Mouse (Mus musculus): Measurements from ENCODE around the gene Umad1.

The Umad1 gene

GRCm38 (mm10) chr6:8416802-8417569, 157.9 kb downstream of the Umad1 start:
- DNase-seq (ENCODE audit: low spot score in 2 of 2) = no peak

- DNase-seq (ENCODE audit: low spot score in 2 of 2) = no peak
Observed at GRCm38 (mm10) chr6:8419485-8420186, 160.5 kb downstream of the Umad1 start.

GRCm38 (mm10) chr6:8420187-8420503, 161.1 kb downstream of the Umad1 start:
- no peak for DNase-seq (ENCODE audit: low spot score in 2 of 2)

GRCm38 (mm10) chr6:8421421-8421820, 162.3 kb downstream of the Umad1 start:
- DNase-seq (ENCODE audit: low spot score in 2 of 2) = no peak

GRCm38 (mm10) chr6:8421959-8422581, 163.0 kb downstream of the Umad1 start:
- peak in 1 of 2 experiments; percentile 36 for DNase-seq (ENCODE audit: low spot score in 2 of 2)

GRCm38 (mm10) chr6:8423142-8423541, 164.1 kb downstream of the Umad1 start:
- DNase-seq (ENCODE audit: low spot score in 2 of 2) = no peak

GRCm38 (mm10) chr6:8427692-8428091, 168.6 kb downstream of the Umad1 start:
- DNase-seq (ENCODE audit: low spot score in 2 of 2) = no peak

GRCm38 (mm10) chr6:8430610-8431234, 171.6 kb downstream of the Umad1 start:
- no peak for DNase-seq (ENCODE audit: low spot score in 2 of 2)

- DNase-seq (ENCODE audit: low spot score in 2 of 2) = no peak
Observed at GRCm38 (mm10) chr6:8433179-8433578, 174.1 kb downstream of the Umad1 start.

- DNase-seq (ENCODE audit: low spot score in 2 of 2) = no peak
Observed at GRCm38 (mm10) chr6:8437937-8438336, 178.8 kb downstream of the Umad1 start.

GRCm38 (mm10) chr6:8441814-8442213, 182.7 kb downstream of the Umad1 start:
- DNase-seq (ENCODE audit: low spot score in 2 of 2) = no peak

- DNase-seq (ENCODE audit: low spot score in 2 of 2) = peak in 1 of 2 experiments; percentile 7
Observed at GRCm38 (mm10) chr6:8446786-8447185, 187.7 kb downstream of the Umad1 start.

- no peak for DNase-seq (ENCODE audit: low spot score in 2 of 2)
Observed at GRCm38 (mm10) chr6:8455599-8455998, 196.5 kb downstream of the Umad1 start.

- no peak for DNase-seq (ENCODE audit: low spot score in 2 of 2)
Observed at GRCm38 (mm10) chr6:8458596-8458995, 199.5 kb downstream of the Umad1 start.

GRCm38 (mm10) chr6:8462447-8462846, 203.4 kb downstream of the Umad1 start:
- no peak for DNase-seq (ENCODE audit: low spot score in 2 of 2)

GRCm38 (mm10) chr6:8465388-8465787, 206.3 kb downstream of the Umad1 start:
- no peak for DNase-seq (ENCODE audit: low spot score in 2 of 2)

- no peak for DNase-seq (ENCODE audit: low spot score in 2 of 2)
Observed at GRCm38 (mm10) chr6:8465985-8466384, 206.9 kb downstream of the Umad1 start.

GRCm38 (mm10) chr6:8467667-8468337, 208.7 kb downstream of the Umad1 start:
- no peak for DNase-seq (ENCODE audit: low spot score in 2 of 2)

GRCm38 (mm10) chr6:8469918-8470317, 210.8 kb downstream of the Umad1 start:
- no peak for DNase-seq (ENCODE audit: low spot score in 2 of 2)

- DNase-seq (ENCODE audit: low spot score in 2 of 2) = no peak
Observed at GRCm38 (mm10) chr6:8472125-8472524, 213.0 kb downstream of the Umad1 start.

- DNase-seq (ENCODE audit: low spot score in 2 of 2) = no peak
Observed at GRCm38 (mm10) chr6:8472915-8473314, 213.8 kb downstream of the Umad1 start.

GRCm38 (mm10) chr6:8473498-8473897, 214.4 kb downstream of the Umad1 start:
- DNase-seq (ENCODE audit: low spot score in 2 of 2) = no peak
